Mouse (Mus musculus): ENCODE data around the gene Grid2.

- TF ChIP-seq POLR2A (IDR thresholded peaks at IDR 0.05; ENCODE audit: extremely low read depth, insufficient read depth, low read length) (no peak), CTCF (IDR thresholded peaks at IDR 0.05; ENCODE audit: low read depth, low read length) (no peak)
Measured at GRCm38 (mm10) chr6:64616843-64617242, 1361.2 kb downstream of the Grid2 start.
